Mouse (Mus musculus): Measurements from ENCODE around the gene St14.
A peak's percentile ranks its signal among the peaks of the same experiment; 100 is the strongest.
"Not testable (repeated sequence)": the region's sequence is repeated elsewhere in the genome, so short reads cannot be mapped to it uniquely, and the experiment has no call there.

The St14 gene

GRCm38 (mm10) chr9:31131205-31131968 is at the start of gene St14:
Gene St14 (minus strand): TSS chr9:31131853.
- peak; percentile 61 for DNase-seq

GRCm38 (mm10) chr9:31177692-31178091 is 46.0 kb upstream of the St14 start:
- no peak for DNase-seq

- no peak for DNase-seq
Measured at GRCm38 (mm10) chr9:31176379-31177130, 44.9 kb upstream of the St14 start.

- no peak for DNase-seq
Measured at GRCm38 (mm10) chr9:31175978-31176377, 44.3 kb upstream of the St14 start.

GRCm38 (mm10) chr9:31175346-31175745 is 43.7 kb upstream of the St14 start:
- DNase-seq, result no peak

- DNase-seq, result no peak
Measured at GRCm38 (mm10) chr9:31168356-31169093, 36.9 kb upstream of the St14 start.

GRCm38 (mm10) chr9:31167305-31167704 is 35.7 kb upstream of the St14 start:
- no peak for DNase-seq

- not testable (repeated sequence) for DNase-seq
Measured at GRCm38 (mm10) chr9:31165505-31165904, 33.9 kb upstream of the St14 start.

GRCm38 (mm10) chr9:31163327-31163726 is 31.7 kb upstream of the St14 start:
- no peak for DNase-seq

- no peak for DNase-seq
Measured at GRCm38 (mm10) chr9:31162911-31163310, 31.3 kb upstream of the St14 start.

GRCm38 (mm10) chr9:31159910-31160309 is 28.3 kb upstream of the St14 start:
- DNase-seq, result peak; percentile 23

GRCm38 (mm10) chr9:31156594-31156993 is 24.9 kb upstream of the St14 start:
- no peak for DNase-seq

- DNase-seq, result no peak
Measured at GRCm38 (mm10) chr9:31151050-31151449, 19.4 kb upstream of the St14 start.

- no peak for DNase-seq
Measured at GRCm38 (mm10) chr9:31148135-31148534, 16.5 kb upstream of the St14 start.

GRCm38 (mm10) chr9:31145272-31145925 is 13.7 kb upstream of the St14 start:
- DNase-seq, result no peak

GRCm38 (mm10) chr9:31142924-31143323 is 11.3 kb upstream of the St14 start:
- DNase-seq, result no peak

- no peak for DNase-seq
Measured at GRCm38 (mm10) chr9:31133131-31133530, 1.5 kb upstream of the St14 start.

- no peak for DNase-seq
Measured at GRCm38 (mm10) chr9:31130357-31131204, 1.1 kb downstream of the St14 start.

GRCm38 (mm10) chr9:31129956-31130355 is 1.7 kb downstream of the St14 start:
- no peak for DNase-seq

- no peak for DNase-seq
Measured at GRCm38 (mm10) chr9:31127876-31128465, 3.7 kb downstream of the St14 start.

- no peak for DNase-seq
Measured at GRCm38 (mm10) chr9:31126079-31126478, 5.6 kb downstream of the St14 start.

Measured in thymus, postnatal 25 days (tissue).